Mouse (Mus musculus): Measurements from ENCODE around the gene Intu. TPM values are rescaled to one million over a fixed set of nuclear protein-coding genes. Genes with fewer than 3 reads are reported as not detected.

Gene Intu
- polyA plus RNA-seq, 1 experiment from 2014 or later: 4.0 TPM

- DNase-seq (ENCODE audit: low spot score) (peak; percentile 9), ATAC-seq (ENCODE audit: low read depth) (no peak)
- H3K4me3 ChIP-seq (ENCODE audit: low read depth, low read length): peak within 1 kb of the TSS; percentile 71
Observed at GRCm38 (mm10) chr3:40744024-40744835, 213.1 kb downstream of the Intu start, which contains the start of gene Hspa4l. Gene Hspa4l, plus strand, starts transcription at chr3:40744495.

GRCm38 (mm10) chr3:40744836-40745660 lies 214.0 kb downstream of the Intu start:
- peak overlapping the region; percentile 94 for H3K4me2 ChIP-seq (ENCODE audit: low read depth, low read length)

More at GRCm38 (mm10) chr3:40744024-40744835, 213.1 kb downstream of the Intu start, which contains the start of gene Hspa4l:
- peaks cover 11% of the 10 kb centered on the region for H3K4me1 ChIP-seq (ENCODE audit: control insufficient read depth, insufficient read depth, low read length)
- no peaks in the 10 kb centered on the region for H3K36me3 ChIP-seq (ENCODE audit: control insufficient read depth, insufficient read depth, low read length)
- WGBS: 18% methylated on average over 16 of the region's 16 CpGs
- H3K4me2 ChIP-seq (ENCODE audit: low read depth, low read length): peak within 1 kb of the TSS; percentile 94
- H3K27me3 ChIP-seq (replicated peaks; ENCODE audit: control insufficient read depth, insufficient read depth, low read length): peaks cover 8% of the 10 kb centered on the region; the same call in 1 of the 2 replicates
- H3K27ac ChIP-seq (replicated peaks; ENCODE audit: low read depth, low read length): peak within 1 kb of the TSS; percentile 68
- no peaks in the 10 kb centered on the region for H3K9me3 ChIP-seq (ENCODE audit: control insufficient read depth, low read length)
- peak within 1 kb of the TSS; percentile 72 for H3K9ac ChIP-seq (ENCODE audit: low read depth, low read length)

GRCm38 (mm10) chr3:40745661-40746547 lies 214.8 kb downstream of the Intu start:
- Histone ChIP-seq H3K9ac (ENCODE audit: low read depth, low read length) (peak overlapping the region; percentile 72), H3K27ac (replicated peaks; ENCODE audit: low read depth, low read length) (peak overlapping the region; percentile 68), H3K9me3 (ENCODE audit: control insufficient read depth, low read length) (no peaks in the 10 kb centered on the region), H3K36me3 (ENCODE audit: control insufficient read depth, insufficient read depth, low read length) (no peaks in the 10 kb centered on the region), H3K4me1 (ENCODE audit: control insufficient read depth, insufficient read depth, low read length) (peaks cover 11% of the 10 kb centered on the region), H3K4me2 (ENCODE audit: low read depth, low read length) (peak overlapping the region; percentile 94), H3K4me3 (ENCODE audit: low read depth, low read length) (peak overlapping the region; percentile 71), H3K27me3 (replicated peaks; ENCODE audit: control insufficient read depth, insufficient read depth, low read length) (peaks cover 8% of the 10 kb centered on the region; the same call in 1 of the 2 replicates)
- ATAC-seq (ENCODE audit: low read depth): no peak
- DNase-seq (ENCODE audit: low spot score): peak; percentile 53
- 5% methylated on average over 21 of the region's 37 CpGs for WGBS

More at GRCm38 (mm10) chr3:40744836-40745660, 214.0 kb downstream of the Intu start:
- Histone ChIP-seq H3K36me3 (ENCODE audit: control insufficient read depth, insufficient read depth, low read length) (no peaks in the 10 kb centered on the region), H3K4me1 (ENCODE audit: control insufficient read depth, insufficient read depth, low read length) (peaks cover 11% of the 10 kb centered on the region), H3K9me3 (ENCODE audit: control insufficient read depth, low read length) (no peaks in the 10 kb centered on the region), H3K27ac (replicated peaks; ENCODE audit: low read depth, low read length) (peak overlapping the region; percentile 68), H3K4me3 (ENCODE audit: low read depth, low read length) (peak overlapping the region; percentile 71), H3K9ac (ENCODE audit: low read depth, low read length) (peak overlapping the region; percentile 72), H3K27me3 (replicated peaks; ENCODE audit: control insufficient read depth, insufficient read depth, low read length) (peaks cover 8% of the 10 kb centered on the region; the same call in 1 of the 2 replicates)
- under 1% methylated on average over 33 of the region's 93 CpGs for WGBS
- DNase-seq (ENCODE audit: low spot score): peak; percentile 93
- ATAC-seq (ENCODE audit: low read depth): peak; percentile 96

Small RNAs within 50 kb of the gene (microRNA-seq; reads per million reads assigned to microRNA genes)
- not detected for gene Gm23810 (ENCODE audit: borderline number of aligned reads)

Other genes starting within 250 kb of the Intu start
- gene Slc25a31, start 177.6 kb downstream of the Intu start, polyA plus RNA-seq (2014; fragmentation: Nextera tagmentation; extraction: Ambion mirVana): 0.64 and 0.65 TPM in 2 replicates
- gene Hspa4l, start 213.2 kb downstream of the Intu start, polyA plus RNA-seq (2014; fragmentation: Nextera tagmentation; extraction: Ambion mirVana): 16.4 and 23.9 TPM in 2 replicates